Mouse (Mus musculus) intestine, embryonic 16.5 days (tissue): Measurements from ENCODE around the gene Slc22a7. TPM values are rescaled to one million over a fixed set of nuclear protein-coding genes. Genes with fewer than 3 reads are reported as not detected.

ENCODE experiments used
- ATAC-seq: fragments of 200-750 bp; cut with Nextera tagmentation; 2 replicates; pipeline ENCODE4 v1.8.0; 2017; ENCODE audit warnings: moderate TSS enrichment, moderate library complexity
- H3K27ac ChIP-seq: fragments of 300-500 bp; sonication (generic); 2 replicates; pipeline ENCODE4 v1.5.1; 2014; ENCODE audit warnings: mild to moderate bottlenecking, low read length
- H3K27me3 ChIP-seq: fragments of 300-500 bp; sonication (generic); replicated peaks from 2 replicates; pipeline ENCODE4 v1.6.1; 2014; ENCODE audit warnings: low read length, control low read depth, mixed read lengths; ENCODE audit not compliant: control insufficient read depth, insufficient read depth
- H3K36me3 ChIP-seq: fragments of 300-500 bp; sonication (generic); 2 replicates; pipeline ENCODE4 v1.6.1; 2014; ENCODE audit warnings: low read length, control low read depth; ENCODE audit not compliant: control insufficient read depth, insufficient read depth
- H3K4me1 ChIP-seq: fragments of 300-500 bp; sonication (generic); 2 replicates; pipeline ENCODE4 v1.6.1; 2014; ENCODE audit warnings: low read length, control low read depth, mixed read lengths; ENCODE audit not compliant: control insufficient read depth, insufficient read depth
- H3K4me2 ChIP-seq: fragments of 300-500 bp; sonication (generic); 2 replicates; pipeline ENCODE4 v1.6.1; 2014; ENCODE audit warnings: low read depth, low read length, control low read depth
- H3K4me3 ChIP-seq: fragments of 300-500 bp; sonication (generic); 2 replicates; pipeline ENCODE4 v1.5.1; 2014; ENCODE audit warnings: mild to moderate bottlenecking, low read length
- H3K9ac ChIP-seq: fragments of 300-500 bp; sonication (generic); 2 replicates; pipeline ENCODE4 v1.6.1; 2014; ENCODE audit warnings: low read depth, low read length
- H3K9me3 ChIP-seq: fragments of 300-500 bp; sonication (generic); 2 replicates; pipeline ENCODE4 v1.6.1; 2016; ENCODE audit warnings: low read length, control low read depth; ENCODE audit not compliant: control insufficient read depth
- WGBS: fragments of 180-500 bp; shearing (Covaris S2); extraction: QIAGEN DNeasy Blood & Tissue Kit; methylation state at CpG from one replicate; pipeline ENCODE4 v1.1.7; 2014; 5-methylcytosine and 5-hydroxymethylcytosine counted together
- polyA plus RNA-seq: library from polyadenylated mRNA; unstranded; fragments of >200 nt; fragmentation: Nextera tagmentation; extraction: Ambion mirVana; gene quantifications from 2 replicates; pipeline ENCODE4 v1.2.1, GENCODE M21; 2015

Gene Slc22a7
- polyA plus RNA-seq, 1 experiment from 2014 or later, result not detected

DNA sequence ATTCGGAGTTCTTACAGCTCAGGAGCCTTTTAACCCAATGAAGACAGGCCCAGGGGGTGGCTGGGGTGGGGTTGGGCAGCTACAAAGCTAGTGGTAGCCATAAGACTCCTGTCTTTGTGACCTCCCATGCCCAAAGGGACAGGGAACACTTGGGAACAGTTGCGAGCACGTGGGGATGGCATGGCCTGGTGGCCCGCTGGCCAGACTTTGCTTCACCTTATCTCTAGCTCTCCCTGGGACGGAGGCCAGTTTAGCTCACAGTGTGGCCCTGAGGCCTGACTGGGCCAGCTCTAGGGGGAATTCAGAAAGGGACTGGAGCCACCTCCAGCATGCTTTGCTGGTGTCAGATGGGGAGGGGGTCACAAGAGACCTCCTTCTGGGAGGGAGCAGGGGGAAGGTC is 24.0 kb upstream of the Slc22a7 start:
- Histone ChIP-seq H3K4me2 (no peak overlapping the region), H3K4me3 (no peak overlapping the region), H3K9me3 (no peaks in the 10 kb centered on the region), H3K27me3 (peaks cover 34% of the 10 kb centered on the region), H3K4me1 (peaks cover 8% of the 10 kb centered on the region), H3K27ac (no peak overlapping the region), H3K36me3 (no peaks in the 10 kb centered on the region), H3K9ac (no peak overlapping the region)
- ATAC-seq, result no peak
- 75% methylated on average over 5 of the region's 5 CpGs for WGBS

GRCm38 (mm10) chr17:46461347-46461746 is 23.1 kb upstream of the Slc22a7 start:
- H3K4me2 ChIP-seq, result peak overlapping the region; percentile 64
- 11% methylated on average over 8 of the region's 8 CpGs for WGBS
- no peak overlapping the region for H3K27ac ChIP-seq
- H3K36me3 ChIP-seq, result no peaks in the 10 kb centered on the region
- H3K9ac ChIP-seq, result 0 out of 2 replicates have a peak overlapping the region, but pooled peaks have one; percentile 59
- no peak for ATAC-seq
- no peaks in the 10 kb centered on the region for H3K9me3 ChIP-seq
- H3K4me1 ChIP-seq, result peaks cover 8% of the 10 kb centered on the region
- H3K27me3 ChIP-seq, result peaks cover 36% of the 10 kb centered on the region
- peak overlapping the region; percentile 46; the same call in 1 of the 2 replicates for H3K4me3 ChIP-seq

GRCm38 (mm10) chr17:46460673-46461072 is 22.4 kb upstream of the Slc22a7 start:
- Histone ChIP-seq H3K27ac (no peak overlapping the region), H3K4me3 (peak overlapping the region; percentile 46), H3K36me3 (no peaks in the 10 kb centered on the region), H3K9ac (peak overlapping the region; percentile 59; the same call in 1 of the 2 replicates), H3K4me1 (peaks cover 10% of the 10 kb centered on the region), H3K4me2 (peak overlapping the region; percentile 64), H3K9me3 (no peaks in the 10 kb centered on the region), H3K27me3 (peaks cover 43% of the 10 kb centered on the region)
- WGBS, result 2% methylated on average over 32 of the region's 32 CpGs
- ATAC-seq, result no peak

- H3K9ac ChIP-seq, result no peak overlapping the region
- peaks cover 30% of the 10 kb centered on the region for H3K4me1 ChIP-seq
- no peaks in the 10 kb centered on the region for H3K9me3 ChIP-seq
- no peaks in the 10 kb centered on the region for H3K36me3 ChIP-seq
- no peak overlapping the region for H3K4me2 ChIP-seq
- no peak overlapping the region for H3K4me3 ChIP-seq
- H3K27ac ChIP-seq, result no peak overlapping the region
- H3K27me3 ChIP-seq, result peaks cover 61% of the 10 kb centered on the region
- no peak for ATAC-seq
- 30% methylated on average over 3 of the region's 3 CpGs for WGBS
Measured at GRCm38 (mm10) chr17:46458439-46458838, 20.2 kb upstream of the Slc22a7 start.

DNA sequence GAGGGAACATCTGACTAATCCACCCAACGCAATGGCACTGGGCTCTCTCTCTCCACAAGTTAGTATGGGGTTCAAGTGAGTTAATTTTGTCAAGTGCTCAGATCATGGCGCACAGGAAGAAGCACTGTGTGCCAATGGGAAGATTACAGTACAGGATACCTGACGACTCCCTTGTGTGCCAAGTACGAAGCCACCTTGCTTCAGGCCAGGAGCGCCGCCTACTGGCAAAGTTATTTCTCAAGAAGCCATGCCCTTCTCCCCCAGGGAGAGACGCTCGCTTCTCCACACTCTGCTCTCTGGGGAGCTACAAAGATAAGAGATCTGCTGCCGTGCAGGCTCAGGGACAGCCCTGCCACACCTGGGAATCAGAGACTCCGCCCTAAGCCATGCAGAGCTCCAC is 19.5 kb upstream of the Slc22a7 start:
- Histone ChIP-seq H3K4me2 (no peak overlapping the region), H3K27me3 (peaks cover 67% of the 10 kb centered on the region)

GRCm38 (mm10) chr17:46455110-46455691 is 16.9 kb upstream of the Slc22a7 start:
- Histone ChIP-seq H3K27ac (no peak overlapping the region), H3K27me3 (peaks cover 57% of the 10 kb centered on the region), H3K4me1 (peaks cover 22% of the 10 kb centered on the region), H3K36me3 (no peaks in the 10 kb centered on the region), H3K9me3 (no peaks in the 10 kb centered on the region; the same call in 1 of the 2 replicates), H3K4me3 (peak overlapping the region; percentile 40), H3K4me2 (peak overlapping the region; percentile 65), H3K9ac (peak overlapping the region; percentile 52)
- ATAC-seq, result peak; percentile 37
- WGBS, result under 1% methylated on average over 31 of the region's 33 CpGs

More for the DNA sequence above, 19.5 kb upstream of the Slc22a7 start:
- no peaks in the 10 kb centered on the region for H3K36me3 ChIP-seq
- peaks cover 30% of the 10 kb centered on the region for H3K4me1 ChIP-seq
- ATAC-seq, result 0 out of 2 replicates have a peak, but pooled peaks have one; percentile 47
- WGBS, result 11% methylated on average over 10 of the region's 10 CpGs
- no peak overlapping the region for H3K27ac ChIP-seq
- no peak overlapping the region for H3K9ac ChIP-seq
- no peak overlapping the region for H3K4me3 ChIP-seq
- no peaks in the 10 kb centered on the region for H3K9me3 ChIP-seq

DNA sequence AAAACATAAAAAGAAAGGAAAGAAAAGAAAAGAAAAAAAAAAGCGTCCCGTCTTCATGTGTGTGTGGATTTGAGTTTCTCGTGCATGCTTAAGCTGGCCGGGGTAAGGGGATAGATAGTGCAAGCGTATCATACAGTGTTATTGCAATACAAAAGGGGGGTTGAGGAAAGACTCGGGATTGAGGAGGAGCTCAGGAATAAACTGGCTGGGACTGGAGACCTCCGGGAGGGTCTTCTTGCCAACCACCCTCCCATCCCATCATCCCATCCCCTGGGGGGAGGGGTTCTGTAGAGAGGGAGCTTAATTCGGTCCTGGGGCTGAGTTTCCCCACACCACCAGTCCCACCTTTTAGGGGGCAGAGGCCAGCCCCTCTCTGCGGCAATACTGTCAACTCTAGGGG is 16.3 kb upstream of the Slc22a7 start:
- no peak overlapping the region for H3K27ac ChIP-seq
- peak overlapping the region; percentile 40 for H3K4me3 ChIP-seq
- H3K4me2 ChIP-seq, result peak overlapping the region; percentile 65
- peaks cover 51% of the 10 kb centered on the region for H3K27me3 ChIP-seq
- H3K9ac ChIP-seq, result 0 out of 2 replicates have a peak overlapping the region, but pooled peaks have one; percentile 52
- peaks cover 22% of the 10 kb centered on the region for H3K4me1 ChIP-seq
- WGBS, result 3% methylated on average over 9 of the region's 9 CpGs
- no peaks in the 10 kb centered on the region for H3K36me3 ChIP-seq
- no peaks in the 10 kb centered on the region; the same call in 1 of the 2 replicates for H3K9me3 ChIP-seq
- no peak for ATAC-seq

DNA sequence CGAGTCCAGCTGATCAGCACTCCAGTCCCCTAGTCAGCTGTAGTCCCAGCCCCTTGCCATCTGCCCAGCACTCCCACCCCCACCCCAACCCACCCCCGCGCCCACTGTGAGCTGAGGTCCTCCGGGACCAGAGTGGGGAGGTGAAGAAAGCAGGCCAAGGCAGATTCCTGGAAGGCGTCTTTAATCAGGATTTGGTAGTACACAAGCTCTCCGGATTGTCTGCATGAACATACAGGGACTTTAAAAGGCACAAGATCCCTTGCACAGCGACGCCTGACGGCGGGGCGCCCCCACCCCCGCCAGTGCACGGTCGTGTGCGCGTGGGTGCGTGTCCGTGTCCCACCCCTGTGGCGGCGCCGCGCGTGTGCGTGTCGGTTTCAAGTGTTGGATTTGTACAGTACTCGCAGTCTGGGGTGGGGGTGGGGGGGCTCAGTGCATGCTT is 15.7 kb upstream of the Slc22a7 start:
- peak overlapping the region; percentile 65 for H3K4me2 ChIP-seq
- ATAC-seq, result no peak
- H3K27ac ChIP-seq, result no peak overlapping the region
- peaks cover 22% of the 10 kb centered on the region for H3K4me1 ChIP-seq
- 3% methylated on average over 26 of the region's 26 CpGs for WGBS
- no peaks in the 10 kb centered on the region; the same call in 1 of the 2 replicates for H3K9me3 ChIP-seq
- H3K36me3 ChIP-seq, result no peaks in the 10 kb centered on the region
- H3K27me3 ChIP-seq, result peaks cover 45% of the 10 kb centered on the region
- peak overlapping the region; percentile 30; the same call in 1 of the 2 replicates for H3K9ac ChIP-seq
- H3K4me3 ChIP-seq, result peak overlapping the region; percentile 40

DNA sequence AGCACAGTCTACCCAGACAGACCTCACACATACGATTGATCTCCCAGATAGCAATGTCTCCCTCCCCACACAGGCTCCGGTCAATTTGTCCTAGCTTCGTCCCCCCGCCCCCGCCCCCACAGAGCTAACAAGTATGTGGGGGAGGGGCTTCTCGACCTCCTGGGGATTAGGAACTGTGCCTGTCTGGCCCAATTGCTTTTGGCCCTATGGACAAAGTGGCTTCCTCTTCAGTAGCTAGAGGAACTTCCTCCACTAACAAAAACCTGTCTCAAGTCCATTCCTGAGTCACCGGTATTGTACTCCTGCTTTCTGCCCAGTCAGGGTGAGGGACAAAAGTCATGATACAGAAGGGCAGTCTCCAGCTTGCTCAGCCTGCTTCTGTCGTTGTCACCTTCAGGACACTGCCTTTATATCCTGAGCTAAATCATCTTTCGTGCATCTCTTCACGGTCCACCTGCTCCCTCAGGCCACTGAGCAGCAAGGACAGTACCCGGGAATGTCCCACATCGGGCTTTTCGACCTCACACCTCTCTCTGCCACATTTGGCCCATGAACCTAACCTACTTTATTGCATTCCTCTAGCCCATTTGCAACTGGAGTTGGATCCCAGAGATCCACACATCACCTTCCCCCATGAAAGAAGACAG is 15.2 kb upstream of the Slc22a7 start:
- Histone ChIP-seq H3K36me3 (no peaks in the 10 kb centered on the region), H3K4me1 (peaks cover 22% of the 10 kb centered on the region), H3K27ac (no peak overlapping the region), H3K9me3 (no peaks in the 10 kb centered on the region; the same call in 1 of the 2 replicates), H3K9ac (no peak overlapping the region), H3K27me3 (peaks cover 40% of the 10 kb centered on the region), H3K4me3 (no peak overlapping the region), H3K4me2 (peak overlapping the region; percentile 65; the same call in 1 of the 2 replicates)
- WGBS, result 11% methylated on average over 13 of the region's 13 CpGs
- no peak for ATAC-seq
